Mouse (Mus musculus) limb, embryonic 14.5 days (tissue): ENCODE data around the gene 6030468B19Rik. TPM values are rescaled to one million over a fixed set of nuclear protein-coding genes. Genes with fewer than 3 reads are reported as not detected.
"Not testable (repeated sequence)": the region's sequence is repeated elsewhere in the genome, so short reads cannot be mapped to it uniquely, and the experiment has no call there.

Source experiments
- ATAC-seq: fragments of 200-750 bp; cut with Nextera tagmentation; 2 replicates; pipeline ENCODE4 v1.8.0; 2017; ENCODE audit warnings: low read depth, moderate number of reproducible peaks, moderate TSS enrichment; ENCODE audit not compliant: low FRiP score
- DNase-seq: peaks from one replicate; pipeline ENCODE4 v3.0.0-alpha.2; 2015; ENCODE audit warnings: low spot score
- H3K27ac ChIP-seq: fragments of 300-500 bp; sonication (generic); replicated peaks from 2 replicates; pipeline ENCODE4 v1.5.1; 2014; ENCODE audit warnings: low read depth, mild to moderate bottlenecking, low read length, moderate library complexity, mixed read lengths
- H3K27me3 ChIP-seq: fragments of 300-500 bp; sonication (generic); 2 replicates; pipeline ENCODE4 v1.6.1; 2014; ENCODE audit warnings: low read length, mixed read lengths; ENCODE audit not compliant: control insufficient read depth, insufficient read depth
- H3K36me3 ChIP-seq: fragments of 300-500 bp; sonication (generic); 2 replicates; pipeline ENCODE4 v1.6.1; 2014; ENCODE audit warnings: mild to moderate bottlenecking, low read length, moderate library complexity, mixed read lengths; ENCODE audit not compliant: control insufficient read depth, insufficient read depth
- H3K4me1 ChIP-seq: fragments of 300-500 bp; sonication (generic); 2 replicates; pipeline ENCODE4 v1.6.1; 2014; ENCODE audit warnings: antibody characterized with exemption, low read length, mixed read lengths; ENCODE audit not compliant: control insufficient read depth, insufficient read depth
- H3K4me2 ChIP-seq: fragments of 300-500 bp; sonication (generic); replicated peaks from 2 replicates; pipeline ENCODE4 v1.6.1; 2014; ENCODE audit warnings: low read depth, mild to moderate bottlenecking, low read length, moderate library complexity; ENCODE audit not compliant: severe bottlenecking
- H3K4me3 ChIP-seq: fragments of 300-500 bp; sonication (generic); replicated peaks from 2 replicates; pipeline ENCODE4 v1.5.1; 2014; ENCODE audit warnings: low read length
- H3K9ac ChIP-seq: fragments of 300-500 bp; sonication (generic); 2 replicates; pipeline ENCODE4 v1.6.1; 2014; ENCODE audit warnings: mild to moderate bottlenecking, low read depth, low read length, moderate library complexity; ENCODE audit not compliant: severe bottlenecking
- H3K9me3 ChIP-seq: fragments of 300-500 bp; sonication (generic); 2 replicates; pipeline ENCODE4 v1.6.1; 2016; ENCODE audit warnings: low read length; ENCODE audit not compliant: control insufficient read depth
- POLR2A ChIP-seq: fragments of 200-500 bp; IDR thresholded peaks from 2 replicates; pipeline ENCODE4 v1.8.0; 2012; ENCODE audit warnings: inconsistent platforms, mild to moderate bottlenecking, moderate library complexity, borderline replicate concordance; ENCODE audit not compliant: insufficient read depth, insufficient read length; ENCODE audit errors: extremely low read depth
- WGBS: fragments of 180-500 bp; shearing (Covaris S2); extraction: QIAGEN DNeasy Blood & Tissue Kit; methylation state at CpG from one replicate; pipeline ENCODE4 v1.1.7; 2014; 5-methylcytosine and 5-hydroxymethylcytosine counted together
- polyA plus RNA-seq, 2 experiments: library from polyadenylated mRNA; depleted of rRNA in 1 of 2; stranded (reverse) in 1 of 2; unstranded in 1 of 2; fragments of >200 nt; fragmentation: Nextera tagmentation in 1 of 2; extraction: Ambion mirVana in 1 of 2; gene quantifications; 2 replicates each; pipeline versions ENCODE4 v1.2.1 to v1.2.3; 2012 to 2014

The 6030468B19Rik gene
- polyA plus RNA-seq, 2 experiments: 0.11 TPM; not detected in 1

- Histone ChIP-seq H3K9ac (peak within 1 kb of the TSS; percentile 52; the same call in 1 of the 2 replicates), H3K27me3 (no peaks in the 10 kb centered on the region), H3K36me3 (peaks cover 8% of the 10 kb centered on the region; the same call in 1 of the 2 replicates), H3K9me3 (no peaks in the 10 kb centered on the region), H3K27ac (peak within 1 kb of the TSS; percentile 65), H3K4me1 (peaks cover 35% of the 10 kb centered on the region), H3K4me2 (peak within 1 kb of the TSS; percentile 98), H3K4me3 (peak within 1 kb of the TSS; percentile 52)
- no peak for TF ChIP-seq POLR2A
- DNase-seq: no peak
- ATAC-seq: no peak
- WGBS: 50% methylated on average over 24 of the region's 24 CpGs
Measured at GRCm38 (mm10) chr11:117781993-117782704, 15.3 kb upstream of the 6030468B19Rik start, which contains the start of the genes Tmc8 and Tmc6. Gene Tmc8, plus strand, starts transcription at chr11:117782076. Gene Tmc6, minus strand, starts transcription at chr11:117782198.

GRCm38 (mm10) chr11:117782705-117783034 lies 14.8 kb upstream of the 6030468B19Rik start:
- 60% methylated on average over 9 of the region's 9 CpGs for WGBS
- peaks cover 35% of the 10 kb centered on the region for H3K4me1 ChIP-seq
- H3K27ac ChIP-seq: no peak overlapping the region

GRCm38 (mm10) chr11:117783089-117783488 lies 14.4 kb upstream of the 6030468B19Rik start:
- no peaks in the 10 kb centered on the region for H3K9me3 ChIP-seq
- H3K27ac ChIP-seq: no peak overlapping the region
- H3K4me2 ChIP-seq: peak overlapping the region; percentile 56
- H3K4me1 ChIP-seq: peaks cover 35% of the 10 kb centered on the region
- peak overlapping the region; percentile 52; the same call in 1 of the 2 replicates for H3K9ac ChIP-seq
- no peaks in the 10 kb centered on the region for H3K27me3 ChIP-seq
- ATAC-seq (no peak), DNase-seq (no peak)
- TF ChIP-seq POLR2A: no peak
- 4% methylated on average over 27 of the region's 31 CpGs for WGBS
- peak overlapping the region; percentile 25 for H3K4me3 ChIP-seq
- H3K36me3 ChIP-seq: peaks cover 4% of the 10 kb centered on the region; the same call in 1 of the 2 replicates

More at GRCm38 (mm10) chr11:117782705-117783034, 14.8 kb upstream of the 6030468B19Rik start:
- ATAC-seq: no peak
- no peak for TF ChIP-seq POLR2A
- Histone ChIP-seq H3K9me3 (no peaks in the 10 kb centered on the region), H3K27me3 (no peaks in the 10 kb centered on the region), H3K4me2 (peak overlapping the region; percentile 56), H3K4me3 (peak overlapping the region; percentile 25), H3K36me3 (peaks cover 8% of the 10 kb centered on the region; the same call in 1 of the 2 replicates), H3K9ac (peak overlapping the region; percentile 52; the same call in 1 of the 2 replicates)
- DNase-seq: no peak

GRCm38 (mm10) chr11:117783683-117784309 lies 13.7 kb upstream of the 6030468B19Rik start:
- Histone ChIP-seq H3K36me3 (no peaks in the 10 kb centered on the region), H3K27me3 (no peaks in the 10 kb centered on the region), H3K4me2 (peak overlapping the region; percentile 56), H3K9me3 (no peaks in the 10 kb centered on the region), H3K27ac (no peak overlapping the region), H3K4me3 (peak overlapping the region; percentile 25), H3K9ac (peak overlapping the region; percentile 52; the same call in 1 of the 2 replicates), H3K4me1 (peaks cover 33% of the 10 kb centered on the region)
- ATAC-seq: no peak
- no peak for DNase-seq
- whole genome bisulfite sequencing: 35% methylated on average over 10 of the region's 10 CpGs
- TF ChIP-seq POLR2A: no peak

- H3K27me3 ChIP-seq: no peaks in the 10 kb centered on the region
- no peak for TF ChIP-seq POLR2A
- H3K36me3 ChIP-seq: no peaks in the 10 kb centered on the region
- peaks cover 14% of the 10 kb centered on the region for H3K4me1 ChIP-seq
- H3K4me3 ChIP-seq: no peak overlapping the region
- no peaks in the 10 kb centered on the region for H3K9me3 ChIP-seq
- no peak overlapping the region for H3K4me2 ChIP-seq
- no peak for ATAC-seq
- WGBS: 10% methylated on average over 10 of the region's 10 CpGs
- DNase-seq: no peak
- no peak overlapping the region for H3K27ac ChIP-seq
- no peak overlapping the region for H3K9ac ChIP-seq
Measured at GRCm38 (mm10) chr11:117786294-117786693, 11.2 kb upstream of the 6030468B19Rik start.

GRCm38 (mm10) chr11:117788481-117788880 lies 9.0 kb upstream of the 6030468B19Rik start:
- not testable (repeated sequence) for H3K27me3 ChIP-seq, H3K9ac ChIP-seq, H3K4me2 ChIP-seq, H3K27ac ChIP-seq, DNase-seq, H3K36me3 ChIP-seq, H3K9me3 ChIP-seq, ATAC-seq, H3K4me3 ChIP-seq
- peaks cover 11% of the 10 kb centered on the region for H3K4me1 ChIP-seq
- WGBS: 74% methylated on average over 7 of the region's 7 CpGs
